12 mouse cellular contexts compared by ENCODE assay signal in the genomic region with DNA sequence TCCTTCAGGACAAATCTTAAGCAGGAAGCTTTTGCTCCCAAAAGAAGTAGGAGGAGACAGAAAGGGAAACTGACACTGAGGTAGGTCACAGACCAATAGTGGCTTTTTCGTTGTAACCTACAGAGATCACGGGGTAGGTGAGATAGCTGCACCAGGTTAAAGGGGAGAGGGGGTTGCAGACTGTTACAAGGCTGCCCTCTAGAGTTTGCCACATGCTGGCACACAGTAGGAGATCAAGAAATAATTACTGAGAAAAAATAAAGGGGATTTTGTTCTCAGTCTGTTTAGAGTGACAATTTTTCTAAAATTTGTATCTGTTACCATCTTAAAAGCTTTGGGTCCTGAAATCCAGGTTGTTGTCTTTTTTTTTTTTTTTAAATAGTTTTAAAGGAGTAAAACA.
DNase-seq lines count a peak whose midpoint lies in the region; ATAC-seq lines count a peak whose summit lies in the region.
"Had no signal": no experiment of that assay in that cellular context is flagged by ENCODE, and none has a peak within 500 bp of the region (broad histone marks: within the 10 kb centered on the region; RNA-seq: fewer than 3 reads in every experiment).

No protein-coding gene starts in this region.

- 38% methylated on average over 2 of the region's 2 CpGs for WGBS in kidney, embryonic 16.5 days

- H3K36me3 ChIP-seq in kidney, embryonic 16.5 days (ENCODE audit: insufficient read depth, low read length): no peaks in the 10 kb centered on the region
- H3K36me3 ChIP-seq: limb, embryonic 15.5 days; midbrain, embryonic 10.5 days had no signal

- DNase-seq in frontal cortex, postnatal 36 days (ENCODE audit: low spot score in 2 of 2): no peak
- DNase-seq in kidney, adult 11 months: no peak
- DNase-seq in thymus, postnatal 0 days (ENCODE audit: low spot score): peak; percentile 41
- DNase-seq in thymus, adult 18-20 months: no peak
- peak; percentile 40 for DNase-seq in thymus, postnatal 4 days
- DNase-seq in cerebellum, postnatal 10 days: no peak
- DNase-seq: gastrocnemius, postnatal 25 days had no signal

- H3K27ac ChIP-seq in kidney, embryonic 16.5 days (ENCODE audit: low read length): 0 out of 2 replicates have a peak overlapping the region, but pooled peaks have one; percentile 23
- H3K27ac ChIP-seq: midbrain, embryonic 10.5 days had no signal

- H3K9me3 ChIP-seq in kidney, embryonic 16.5 days (ENCODE audit: low read length): no peaks in the 10 kb centered on the region
- H3K9me3 ChIP-seq: limb, embryonic 15.5 days; midbrain, embryonic 10.5 days had no signal

- no peak overlapping the region for H3K4me3 ChIP-seq in kidney, embryonic 16.5 days (ENCODE audit: low read length)
- H3K4me3 ChIP-seq: midbrain, embryonic 10.5 days had no signal

- H3K9ac ChIP-seq in kidney, embryonic 16.5 days (replicated peaks; ENCODE audit: low read length): no peak overlapping the region
- H3K9ac ChIP-seq: limb, embryonic 15.5 days had no signal

- ATAC-seq in frontal cortex, adult (ENCODE audit: low TSS enrichment): 0 out of 2 replicates have a peak, but pooled peaks have one; percentile 27
- ATAC-seq in kidney, embryonic 16.5 days (ENCODE audit: low FRiP score, low TSS enrichment): no peak
- ATAC-seq: inflammation-experienced regulatory T-cells, adult 6 months had no signal

- no peak overlapping the region for H3K4me2 ChIP-seq in kidney, embryonic 16.5 days (replicated peaks; ENCODE audit: low read depth, low read length)

- no peaks in the 10 kb centered on the region for H3K27me3 ChIP-seq in kidney, embryonic 16.5 days (ENCODE audit: insufficient read depth, low read length)
- H3K27me3 ChIP-seq: limb, embryonic 15.5 days had no signal

- peaks cover 29% of the 10 kb centered on the region for H3K4me1 ChIP-seq in kidney, embryonic 16.5 days (ENCODE audit: insufficient read depth, low read length)

Comparison
In these comparisons a context has a peak if more than half of its experiments do, and no peak if none do; other contexts are left out.
1. DNase-seq: peak in thymus, postnatal 0 days (single experiment) and thymus, postnatal 4 days (single experiment); none in frontal cortex, postnatal 36 days (0 of 2), kidney, adult 11 months (single experiment), thymus, adult 18-20 months (0 of 2) and cerebellum, postnatal 10 days (0 of 2).